Mouse (Mus musculus) liver, postnatal 0 days (tissue): ENCODE results near the gene Npr3.

Experiments used
- CTCF ChIP-seq: sonication (generic); IDR thresholded peaks from 2 replicates; pipeline ENCODE4 v1.5.1; 2016; ENCODE audit warnings: antibody characterized with exemption, low read depth
- EP300 ChIP-seq: IDR thresholded peaks from 2 replicates; pipeline ENCODE4 v1.6.1; 2016; ENCODE audit warnings: antibody characterized with exemption, low read depth, mild to moderate bottlenecking

GRCm38 (mm10) chr15:11954190-11954589, 47.1 kb upstream of the Npr3 start:
- no peak for TF ChIP-seq CTCF
- TF ChIP-seq EP300 = no peak
